Mouse (Mus musculus): Measurements from ENCODE around the gene Cd300lf. TPM values are rescaled to one million over a fixed set of nuclear protein-coding genes. Genes with fewer than 3 reads are reported as not detected.

Gene Cd300lf
- polyA plus RNA-seq, 1 experiment from 2014 or later, result 122 TPM

Other genes with a start within 250 kb of the Cd300lf start
- gene Cd300a, start 244.0 kb downstream of the Cd300lf start, polyA plus RNA-seq (2018), result 86.9 to 197 TPM (median 152 TPM) in 3 replicates
- 149 to 198 TPM (median 167 TPM) in 3 replicates for gene Cd300lb, start 199.6 kb downstream of the Cd300lf start, polyA plus RNA-seq (2018)
- 0.56 TPM in 1 of 3 replicates, not detected in the others for gene Cd300c, start 164.8 kb downstream of the Cd300lf start, polyA plus RNA-seq (2018)
- 65.0 to 269 TPM (median 145 TPM) in 3 replicates for gene Cd300ld, start 144.1 kb downstream of the Cd300lf start, polyA plus RNA-seq (2018)
- gene Cd300c2, start 132.1 kb downstream of the Cd300lf start, polyA plus RNA-seq (2018), result 329 to 356 TPM (median 335 TPM) in 3 replicates
- 0.44 to 2.5 TPM (median 1.1 TPM) in 3 replicates for gene Cd300ld2, start 117.8 kb downstream of the Cd300lf start, polyA plus RNA-seq (2018)
- 22.8 to 58.2 TPM (median 33.8 TPM) in 3 replicates for gene Cd300ld4, start 107.0 kb downstream of the Cd300lf start, polyA plus RNA-seq (2018)
- gene Cd300ld5, start 96.2 kb downstream of the Cd300lf start, polyA plus RNA-seq (2018), result 8.7 to 52.5 TPM (median 20.9 TPM) in 3 replicates
- gene Cd300ld3, start 85.6 kb downstream of the Cd300lf start, polyA plus RNA-seq (2018), result 341 to 1,001 TPM (median 699 TPM) in 3 replicates
- gene Cd300e, start 71.8 kb downstream of the Cd300lf start, polyA plus RNA-seq (2018), result 0.23 to 1.8 TPM (median 0.40 TPM) in 3 replicates
- 0.43 to 1.1 TPM (median 0.64 TPM) in 3 replicates for gene Rab37, start 42.6 kb downstream of the Cd300lf start, polyA plus RNA-seq (2018)
- gene Slc9a3r1, start 29.3 kb upstream of the Cd300lf start, polyA plus RNA-seq (2018), result 158 to 302 TPM (median 169 TPM) in 3 replicates
- gene Tmem104, start 53.5 kb upstream of the Cd300lf start, polyA plus RNA-seq (2018), result 86.7 to 149 TPM (median 97.3 TPM) in 3 replicates
- 49.9 to 79.6 TPM (median 50.9 TPM) in 3 replicates for gene Nat9, start 53.9 kb upstream of the Cd300lf start, polyA plus RNA-seq (2018)
- not detected in 3 replicates for gene Grin2c, start 133.3 kb upstream of the Cd300lf start, polyA plus RNA-seq (2018)
- gene Fdxr, start 143.1 kb upstream of the Cd300lf start, polyA plus RNA-seq (2018), result 2.3 to 6.0 TPM (median 4.3 TPM) in 3 replicates
- 0.52 to 1.4 TPM (median 0.90 TPM) in 3 replicates for gene Fads6, start 163.7 kb upstream of the Cd300lf start, polyA plus RNA-seq (2018)
- not detected in 3 replicates for gene Otop2, start 173.2 kb upstream of the Cd300lf start, polyA plus RNA-seq (2018)
- not detected in 3 replicates for gene Ush1g, start 188.0 kb upstream of the Cd300lf start, polyA plus RNA-seq (2018)
- gene Otop3, start 200.7 kb upstream of the Cd300lf start, polyA plus RNA-seq (2018), result not detected in 3 replicates
- gene Hid1, start 233.8 kb upstream of the Cd300lf start, polyA plus RNA-seq (2018), result not detected in 3 replicates
- 0.06 TPM in 1 of 3 replicates, not detected in the others for gene Cdr2l, start 247.9 kb upstream of the Cd300lf start, polyA plus RNA-seq (2018)

Measured in macrophage (primary cell).